Mouse (Mus musculus): ENCODE results near the gene Ccdc116. TPM values are rescaled to one million over a fixed set of nuclear protein-coding genes. Genes with fewer than 3 reads are reported as not detected.
"Not testable (repeated sequence)": the region's sequence is repeated elsewhere in the genome, so short reads cannot be mapped to it uniquely, and the experiment has no call there.

Ccdc116 gene
- 3.4 and 4.1 TPM in 2 replicates for polyA plus RNA-seq (2015; fragmentation: Nextera tagmentation; extraction: Ambion mirVana)

GRCm38 (mm10) chr16:17146772-17147235 is at the start of gene Ccdc116:
Ccdc116 (minus strand) TSS chr16:17147229.
- Histone ChIP-seq H3K4me1 (replicated peaks) (peaks cover 21% of the 10 kb centered on the region), H3K9ac (peak within 1 kb of the TSS; percentile 61), H3K36me3 (no peaks in the 10 kb centered on the region), H3K4me3 (peak within 1 kb of the TSS; percentile 59), H3K27ac (replicated peaks) (peak within 1 kb of the TSS; percentile 67), H3K27me3 (no peaks in the 10 kb centered on the region), H3K4me2 (peak within 1 kb of the TSS; percentile 94), H3K9me3 (no peaks in the 10 kb centered on the region)
- under 1% methylated on average over 34 of the region's 34 CpGs for WGBS
- ATAC-seq (ENCODE audit: low FRiP score, low read depth), result peak; percentile 89

- no peak for ATAC-seq (ENCODE audit: low FRiP score, low read depth)
- Histone ChIP-seq H3K4me2 (no peak overlapping the region), H3K9me3 (no peaks in the 10 kb centered on the region), H3K4me1 (replicated peaks) (no peaks in the 10 kb centered on the region), H3K27me3 (no peaks in the 10 kb centered on the region), H3K27ac (replicated peaks) (no peak overlapping the region), H3K9ac (no peak overlapping the region), H3K36me3 (no peaks in the 10 kb centered on the region), H3K4me3 (no peak overlapping the region)
- WGBS, result 94% methylated on average over 4 of the region's 4 CpGs
Observed at GRCm38 (mm10) chr16:17193823-17194222, 46.8 kb upstream of the Ccdc116 start.

DNA sequence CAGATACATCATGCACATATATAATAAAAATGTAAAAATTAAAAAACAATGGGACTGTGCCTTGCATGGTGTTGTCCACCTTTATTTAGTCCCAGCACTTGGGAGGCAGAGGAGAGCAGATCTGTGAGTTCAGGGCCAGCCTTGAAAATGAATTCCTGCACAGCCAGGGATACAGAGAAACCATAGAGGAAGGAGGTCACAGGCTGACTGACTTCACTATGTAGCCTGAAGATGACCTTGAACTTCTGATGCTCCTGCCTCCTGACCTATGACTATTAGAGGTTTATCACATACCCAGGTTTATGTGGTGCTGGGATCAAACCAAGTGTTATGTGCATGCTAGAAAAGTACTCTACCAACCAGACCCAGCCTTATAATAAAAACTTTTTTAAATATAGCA is 38.4 kb upstream of the Ccdc116 start:
- Histone ChIP-seq H3K27me3 (no peaks in the 10 kb centered on the region), H3K4me1 (replicated peaks) (no peaks in the 10 kb centered on the region), H3K4me2 (no peak overlapping the region), H3K9me3 (no peaks in the 10 kb centered on the region), H3K27ac (replicated peaks) (no peak overlapping the region), H3K4me3 (no peak overlapping the region), H3K9ac (no peak overlapping the region), H3K36me3 (peaks cover 5% of the 10 kb centered on the region; the same call in 1 of the 2 replicates)
- no peak for ATAC-seq (ENCODE audit: low FRiP score, low read depth)

DNA sequence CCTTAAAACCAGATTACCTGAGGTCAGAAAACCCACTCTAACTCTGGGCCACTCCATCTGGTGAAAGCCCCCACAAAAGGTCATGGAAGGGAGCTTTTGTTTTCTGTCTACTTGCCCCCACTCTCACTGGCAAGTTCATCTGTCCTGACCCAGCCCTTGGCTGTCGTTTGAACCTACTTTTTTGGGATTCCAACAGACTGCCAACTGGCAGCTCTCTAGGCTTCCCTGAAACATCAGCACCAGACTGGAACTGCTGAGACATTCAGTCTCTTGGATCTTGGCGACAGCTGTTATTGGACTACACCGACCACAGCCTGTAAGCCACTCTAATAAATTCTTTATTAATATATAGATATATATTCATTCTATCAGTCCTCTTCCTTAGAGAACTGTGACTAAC is 36.0 kb upstream of the Ccdc116 start:
- H3K4me2 ChIP-seq, result no peak overlapping the region
- peaks cover 5% of the 10 kb centered on the region; the same call in 1 of the 2 replicates for H3K36me3 ChIP-seq
- ATAC-seq (ENCODE audit: low FRiP score, low read depth), result no peak
- no peak overlapping the region for H3K9ac ChIP-seq
- no peaks in the 10 kb centered on the region for H3K9me3 ChIP-seq
- H3K4me3 ChIP-seq, result no peak overlapping the region
- no peaks in the 10 kb centered on the region for H3K4me1 ChIP-seq (replicated peaks)
- no peak overlapping the region for H3K27ac ChIP-seq (replicated peaks)
- no peaks in the 10 kb centered on the region for H3K27me3 ChIP-seq
- WGBS, result 89% methylated on average over 3 of the region's 3 CpGs

GRCm38 (mm10) chr16:17182136-17182535 is 35.1 kb upstream of the Ccdc116 start:
- H3K27ac ChIP-seq (replicated peaks), result no peak overlapping the region
- H3K36me3 ChIP-seq, result peaks cover 5% of the 10 kb centered on the region; the same call in 1 of the 2 replicates
- no peaks in the 10 kb centered on the region for H3K4me1 ChIP-seq (replicated peaks)
- no peak overlapping the region for H3K9ac ChIP-seq
- ATAC-seq (ENCODE audit: low FRiP score, low read depth), result no peak
- H3K4me3 ChIP-seq, result no peak overlapping the region
- no peaks in the 10 kb centered on the region for H3K27me3 ChIP-seq
- H3K9me3 ChIP-seq, result no peaks in the 10 kb centered on the region
- H3K4me2 ChIP-seq, result no peak overlapping the region
- 81% methylated on average over 2 of the region's 2 CpGs for WGBS

DNA sequence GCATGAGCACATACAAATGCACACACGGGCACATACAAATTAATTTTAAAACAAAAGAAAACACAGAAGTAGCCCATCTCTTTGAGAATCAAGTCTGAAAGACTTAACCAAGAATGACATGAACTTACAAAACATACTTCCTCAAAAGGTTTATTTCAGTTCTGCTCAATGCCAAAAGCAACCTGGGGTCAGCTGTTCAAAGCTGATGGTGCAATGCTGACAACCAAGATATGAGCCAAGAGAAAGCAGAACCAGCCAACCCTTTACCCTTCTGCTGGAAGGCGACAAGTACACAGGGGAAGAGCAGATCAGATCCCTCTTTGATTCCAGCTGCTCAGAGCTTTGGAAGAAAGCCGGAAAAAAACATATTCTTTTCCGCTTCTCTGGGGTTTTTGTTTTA is 34.4 kb upstream of the Ccdc116 start:
- no peak overlapping the region for H3K4me2 ChIP-seq
- no peaks in the 10 kb centered on the region for H3K9me3 ChIP-seq
- 0 out of 2 replicates have a peak, but pooled peaks cover 5% of the 10 kb centered on the region for H3K4me1 ChIP-seq (replicated peaks)
- H3K27me3 ChIP-seq, result no peaks in the 10 kb centered on the region
- no peak for ATAC-seq (ENCODE audit: low FRiP score, low read depth)
- H3K9ac ChIP-seq, result no peak overlapping the region
- no peak overlapping the region for H3K27ac ChIP-seq (replicated peaks)
- WGBS, result 93% methylated on average over 4 of the region's 4 CpGs
- H3K36me3 ChIP-seq, result peaks cover 5% of the 10 kb centered on the region; the same call in 1 of the 2 replicates
- no peak overlapping the region for H3K4me3 ChIP-seq

GRCm38 (mm10) chr16:17179706-17180105 is 32.7 kb upstream of the Ccdc116 start:
- Histone ChIP-seq H3K9ac (no peak overlapping the region), H3K9me3 (no peaks in the 10 kb centered on the region), H3K4me3 (no peak overlapping the region), H3K4me2 (no peak overlapping the region), H3K27me3 (no peaks in the 10 kb centered on the region), H3K27ac (replicated peaks) (no peak overlapping the region), H3K4me1 (replicated peaks) (0 out of 2 replicates have a peak, but pooled peaks cover 5% of the 10 kb centered on the region), H3K36me3 (peaks cover 10% of the 10 kb centered on the region)
- 94% methylated on average over 3 of the region's 3 CpGs for WGBS
- ATAC-seq (ENCODE audit: low FRiP score, low read depth), result no peak

GRCm38 (mm10) chr16:17177623-17178170 is 30.7 kb upstream of the Ccdc116 start:
- H3K4me2 ChIP-seq, result no peak overlapping the region
- peaks cover 25% of the 10 kb centered on the region for H3K36me3 ChIP-seq
- H3K9ac ChIP-seq, result no peak overlapping the region
- no peak for ATAC-seq (ENCODE audit: low FRiP score, low read depth)
- no peaks in the 10 kb centered on the region for H3K27me3 ChIP-seq
- H3K4me3 ChIP-seq, result no peak overlapping the region
- H3K9me3 ChIP-seq, result no peaks in the 10 kb centered on the region
- WGBS, result 93% methylated on average over 1 of the region's 1 CpGs
- H3K4me1 ChIP-seq (replicated peaks), result 0 out of 2 replicates have a peak, but pooled peaks cover 5% of the 10 kb centered on the region
- no peak overlapping the region for H3K27ac ChIP-seq (replicated peaks)

GRCm38 (mm10) chr16:17175765-17176164 is 28.7 kb upstream of the Ccdc116 start:
- Histone ChIP-seq H3K27ac (replicated peaks) (no peak overlapping the region), H3K9ac (no peak overlapping the region), H3K4me3 (no peak overlapping the region), H3K27me3 (no peaks in the 10 kb centered on the region), H3K4me1 (replicated peaks) (0 out of 2 replicates have a peak, but pooled peaks cover 5% of the 10 kb centered on the region), H3K36me3 (peaks cover 39% of the 10 kb centered on the region), H3K4me2 (no peak overlapping the region), H3K9me3 (no peaks in the 10 kb centered on the region)
- no peak for ATAC-seq (ENCODE audit: low FRiP score, low read depth)
- WGBS, result 91% methylated on average over 2 of the region's 2 CpGs

DNA sequence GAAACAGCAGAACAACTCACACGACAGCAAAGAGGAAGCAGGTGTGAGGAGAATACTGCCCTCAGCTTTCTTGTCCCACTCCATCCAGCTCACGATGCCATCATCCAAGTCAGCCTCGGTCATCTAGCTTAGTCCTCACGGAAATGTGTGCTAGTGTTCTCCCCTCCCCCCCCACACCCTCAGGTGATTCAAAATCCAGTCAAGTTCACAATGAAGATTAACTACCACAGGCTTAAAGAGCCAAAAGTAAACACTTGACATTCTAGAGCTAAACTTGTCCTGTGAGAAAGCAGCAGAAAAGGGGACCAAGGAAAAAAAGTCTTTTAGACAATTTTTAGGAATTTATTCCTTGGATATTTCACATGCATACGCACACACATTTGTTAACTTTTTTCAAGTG is 21.0 kb upstream of the Ccdc116 start:
- 91% methylated on average over 5 of the region's 5 CpGs for WGBS
- Histone ChIP-seq H3K4me1 (replicated peaks) (no peaks in the 10 kb centered on the region), H3K9ac (no peak overlapping the region), H3K4me2 (no peak overlapping the region), H3K9me3 (no peaks in the 10 kb centered on the region), H3K27ac (replicated peaks) (no peak overlapping the region), H3K27me3 (no peaks in the 10 kb centered on the region), H3K4me3 (no peak overlapping the region), H3K36me3 (peaks cover 26% of the 10 kb centered on the region)
- ATAC-seq (ENCODE audit: low FRiP score, low read depth), result no peak

DNA sequence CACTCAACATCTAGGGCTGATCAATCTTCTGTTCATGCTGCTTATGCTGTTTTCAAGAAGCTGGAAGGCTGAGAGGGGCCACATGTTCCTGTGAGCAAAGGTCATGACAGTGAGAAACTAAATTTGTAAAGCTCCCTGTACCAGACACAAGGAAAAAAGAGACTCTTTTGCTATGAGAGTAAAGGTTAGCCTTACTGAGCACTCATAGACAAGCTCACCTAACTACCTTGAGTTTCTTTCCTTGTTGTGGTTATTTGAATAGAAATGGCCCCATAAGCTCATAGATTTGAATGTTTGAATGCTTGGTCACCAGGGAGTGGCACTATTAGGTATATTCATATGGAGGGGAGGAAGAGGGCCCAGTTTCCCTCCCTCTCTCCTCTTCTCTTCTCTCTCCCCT is 20.1 kb upstream of the Ccdc116 start:
- no peak for ATAC-seq (ENCODE audit: low FRiP score, low read depth)
- Histone ChIP-seq H3K36me3 (peaks cover 19% of the 10 kb centered on the region), H3K4me3 (no peak overlapping the region), H3K4me2 (no peak overlapping the region), H3K9me3 (no peaks in the 10 kb centered on the region), H3K4me1 (replicated peaks) (no peaks in the 10 kb centered on the region), H3K27ac (replicated peaks) (no peak overlapping the region), H3K27me3 (no peaks in the 10 kb centered on the region), H3K9ac (no peak overlapping the region)

- not testable (repeated sequence) for ATAC-seq (ENCODE audit: low FRiP score, low read depth); H3K4me1 ChIP-seq (replicated peaks); H3K4me3 ChIP-seq; H3K27me3 ChIP-seq; H3K9ac ChIP-seq; H3K27ac ChIP-seq (replicated peaks); H3K9me3 ChIP-seq; H3K4me2 ChIP-seq
- WGBS, result 97% methylated on average over 1 of the region's 1 CpGs
- H3K36me3 ChIP-seq, result peaks cover 12% of the 10 kb centered on the region
Observed at GRCm38 (mm10) chr16:17165478-17165877, 18.4 kb upstream of the Ccdc116 start.

GRCm38 (mm10) chr16:17154346-17154745 is 7.3 kb upstream of the Ccdc116 start:
- H3K4me2 ChIP-seq, result no peak overlapping the region
- no peak overlapping the region for H3K27ac ChIP-seq (replicated peaks)
- ATAC-seq (ENCODE audit: low FRiP score, low read depth), result no peak
- no peaks in the 10 kb centered on the region for H3K9me3 ChIP-seq
- H3K9ac ChIP-seq, result no peak overlapping the region
- peaks cover 22% of the 10 kb centered on the region for H3K36me3 ChIP-seq
- H3K27me3 ChIP-seq, result no peaks in the 10 kb centered on the region
- no peaks in the 10 kb centered on the region for H3K4me1 ChIP-seq (replicated peaks)
- WGBS, result 96% methylated on average over 2 of the region's 2 CpGs
- no peak overlapping the region for H3K4me3 ChIP-seq
